Mouse (Mus musculus) liver, postnatal 0 days (tissue): ENCODE results near the gene BC100530.

Source experiments
- CTCF ChIP-seq: sonication (generic); IDR thresholded peaks from 2 replicates; pipeline ENCODE4 v1.5.1; 2016; ENCODE audit warnings: antibody characterized with exemption, low read depth
- EP300 ChIP-seq: IDR thresholded peaks from 2 replicates; pipeline ENCODE4 v1.6.1; 2016; ENCODE audit warnings: antibody characterized with exemption, low read depth, mild to moderate bottlenecking

DNA sequence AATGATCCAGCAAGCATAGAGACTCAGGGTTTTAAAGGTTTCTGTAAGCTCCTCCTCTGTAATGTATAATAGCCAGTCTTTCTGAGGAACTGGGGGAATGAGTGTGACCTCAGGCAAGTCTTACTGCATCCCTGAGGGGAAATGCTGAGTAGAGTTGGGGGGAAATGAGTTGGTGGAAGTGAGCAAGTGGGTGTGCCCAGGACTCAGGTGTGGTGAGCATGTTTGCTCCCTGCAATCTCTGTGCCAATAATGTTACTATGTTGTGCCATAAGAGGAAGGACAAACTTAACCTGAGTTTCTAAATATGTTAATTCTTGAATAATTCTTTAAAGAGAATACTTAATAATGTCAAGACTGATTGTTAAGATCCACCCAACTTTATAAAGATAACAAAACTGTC lies 40.8 kb upstream of the BC100530 start, which contains the start of gene Stfa2:
- TF ChIP-seq CTCF = no peak
- peak; percentile 51 for TF ChIP-seq EP300
